Mouse (Mus musculus) MEL (cell line): ENCODE measurements around the gene Kansl1. TPM values are rescaled to one million over a fixed set of nuclear protein-coding genes. Genes with fewer than 3 reads are reported as not detected.

ENCODE experiments used
- DNase-seq: peaks from one replicate; pipeline ENCODE4 v3.0.0; 2011; ENCODE audit warnings: low read depth, low spot score
- H3K27ac ChIP-seq: 2 replicates; pipeline ENCODE4 v1.5.1; 2012; ENCODE audit warnings: low read depth, mild to moderate bottlenecking, control low read depth, low read length, moderate library complexity; ENCODE audit not compliant: control insufficient read depth
- H3K27me3 ChIP-seq, 2 experiments: fragments of 150-350 bp in 1 of 2; sonication (generic) in 1 of 2; 2 replicates each; pipeline ENCODE4 v1.6.1; 2012; ENCODE audit warnings: low read length in 2 of 2, mild to moderate bottlenecking in 2 of 2, improper control_type of control experiment in 1 of 2, moderate library complexity in 1 of 2; ENCODE audit not compliant: insufficient read depth in 2 of 2, control insufficient read depth in 1 of 2
- H3K36me3 ChIP-seq, 2 experiments: 2 replicates each; pipeline ENCODE4 v1.6.1; 2012 to 2014; ENCODE audit warnings: low read length in 2 of 2, improper control_type of control experiment in 1 of 2, inconsistent platforms in 1 of 2, mild to moderate bottlenecking in 1 of 2; ENCODE audit not compliant: insufficient read depth in 2 of 2, control insufficient read depth in 1 of 2
- H3K4me1 ChIP-seq, 2 experiments: fragments of 150-350 bp in 1 of 2; sonication (generic) in 1 of 2; 2 replicates each; pipeline ENCODE4 v1.6.1; 2012; ENCODE audit warnings: low read length in 2 of 2, improper control_type of control experiment in 1 of 2, mild to moderate bottlenecking in 1 of 2; ENCODE audit not compliant: insufficient read depth in 2 of 2, control insufficient read depth in 1 of 2
- H3K4me3 ChIP-seq, 2 experiments: fragments of 150-350 bp in 1 of 2; sonication (generic) in 1 of 2; 2 replicates each; pipeline ENCODE4 v1.5.1; 2012; ENCODE audit warnings: low read depth in 2 of 2, low read length in 2 of 2, mild to moderate bottlenecking in 2 of 2, moderate library complexity in 2 of 2, control low read depth in 1 of 2, improper control_type of control experiment in 1 of 2; ENCODE audit not compliant: control insufficient read depth in 1 of 2, insufficient read depth in 1 of 2
- H3K79me2 ChIP-seq: 2 replicates; pipeline ENCODE4 v1.6.1; 2012; ENCODE audit warnings: mild to moderate bottlenecking, low read length, moderate library complexity; ENCODE audit not compliant: control insufficient read depth, poor library complexity, insufficient read depth
- H3K9ac ChIP-seq: 2 replicates; pipeline ENCODE4 v1.6.1; 2012; ENCODE audit warnings: low read depth, mild to moderate bottlenecking, control low read depth, low read length, moderate library complexity; ENCODE audit not compliant: control insufficient read depth, poor library complexity, severe bottlenecking
- H3K9me3 ChIP-seq: fragments of 150-350 bp; sonication (generic); replicated peaks from 2 replicates; pipeline ENCODE4 v1.6.1; 2012; ENCODE audit warnings: mild to moderate bottlenecking, low read length, improper control_type of control experiment, moderate library complexity; ENCODE audit not compliant: insufficient read depth
- CHD1 ChIP-seq: IDR thresholded peaks from 2 replicates; pipeline ENCODE4 v1.6.1; 2012; ENCODE audit warnings: low read depth, mild to moderate bottlenecking, inconsistent platforms, low read length, improper control_type of control experiment
- E2F4 ChIP-seq: IDR thresholded peaks from 2 replicates; pipeline ENCODE4 v1.6.1; 2011; ENCODE audit warnings: low read depth, low read length, improper control_type of control experiment, borderline replicate concordance
- EP300 ChIP-seq, 2 experiments: IDR thresholded peaks; 2 replicates each; pipeline ENCODE4 v1.6.1; 2011; ENCODE audit warnings: improper control_type of control experiment in 2 of 2, low read length in 2 of 2, low read depth in 1 of 2, mild to moderate bottlenecking in 1 of 2
- GATA1 ChIP-seq: IDR thresholded peaks from 2 replicates; pipeline ENCODE4 v1.6.1; 2011; ENCODE audit warnings: low read depth, low read length, improper control_type of control experiment
- HCFC1 ChIP-seq: IDR thresholded peaks from 2 replicates; pipeline ENCODE4 v1.6.1; 2012; ENCODE audit warnings: low read depth, mild to moderate bottlenecking, inconsistent platforms, low read length, improper control_type of control experiment, moderate library complexity
- JUND ChIP-seq: IDR thresholded peaks from 2 replicates; pipeline ENCODE4 v1.6.1; 2011; ENCODE audit warnings: low read depth, mild to moderate bottlenecking, improper control_type of control experiment, low read length
- MAFK ChIP-seq: IDR thresholded peaks from 2 replicates; pipeline ENCODE4 v1.6.1; 2011; ENCODE audit warnings: low read depth, mild to moderate bottlenecking, low read length, improper control_type of control experiment, borderline replicate concordance
- MAZ ChIP-seq: IDR thresholded peaks from 2 replicates; pipeline ENCODE4 v1.6.1; 2012; ENCODE audit warnings: low read depth, mild to moderate bottlenecking, inconsistent platforms, low read length, improper control_type of control experiment
- MEF2A ChIP-seq: IDR thresholded peaks from 2 replicates; pipeline ENCODE4 v1.6.1; 2014; ENCODE audit warnings: low read depth, mild to moderate bottlenecking, inconsistent platforms, low read length, improper control_type of control experiment; ENCODE audit not compliant: poor library complexity, insufficient replicate concordance, severe bottlenecking; ENCODE audit errors: extremely low read depth
- MXI1 ChIP-seq: IDR thresholded peaks from 2 replicates; pipeline ENCODE4 v1.6.1; 2011; ENCODE audit warnings: mild to moderate bottlenecking, low read depth, low read length, improper control_type of control experiment
- NRF1 ChIP-seq: IDR thresholded peaks from 2 replicates; pipeline ENCODE4 v1.6.1; 2014; ENCODE audit warnings: low read depth, mild to moderate bottlenecking, inconsistent platforms, low read length, improper control_type of control experiment, moderate library complexity; ENCODE audit not compliant: poor library complexity, insufficient read depth, severe bottlenecking
- RAD21 ChIP-seq: IDR thresholded peaks from 2 replicates; pipeline ENCODE4 v1.6.1; 2011; ENCODE audit warnings: mild to moderate bottlenecking, low read depth, low read length, improper control_type of control experiment
- RCOR1 ChIP-seq: IDR thresholded peaks from 2 replicates; pipeline ENCODE4 v1.6.1; 2012; ENCODE audit warnings: low read depth, mild to moderate bottlenecking, inconsistent platforms, low read length, improper control_type of control experiment
- SMC3 ChIP-seq: IDR thresholded peaks from 2 replicates; pipeline ENCODE4 v1.6.1; 2011; ENCODE audit warnings: low read depth, low read length, improper control_type of control experiment
- UBTF ChIP-seq: IDR thresholded peaks from 2 replicates; pipeline ENCODE4 v1.6.1; 2012; ENCODE audit warnings: low read depth, mild to moderate bottlenecking, inconsistent platforms, low read length, improper control_type of control experiment, moderate library complexity, borderline replicate concordance; ENCODE audit not compliant: insufficient read depth
- USF1 ChIP-seq: IDR thresholded peaks from 2 replicates; pipeline ENCODE4 v1.6.1; 2014; ENCODE audit warnings: low read depth, mild to moderate bottlenecking, inconsistent platforms, low read length, improper control_type of control experiment, moderate library complexity
- USF2 ChIP-seq, 2 experiments: IDR thresholded peaks; 2 replicates each; pipeline ENCODE4 v1.6.1; 2011 to 2012; ENCODE audit warnings: improper control_type of control experiment in 2 of 2, low read length in 2 of 2, borderline replicate concordance in 1 of 2, inconsistent platforms in 1 of 2, low read depth in 1 of 2, mild to moderate bottlenecking in 1 of 2; ENCODE audit not compliant: insufficient read depth in 1 of 2
- ZNF384 ChIP-seq: IDR thresholded peaks from 2 replicates; pipeline ENCODE4 v1.6.1; 2012; ENCODE audit warnings: low read depth, mild to moderate bottlenecking, inconsistent platforms, low read length, improper control_type of control experiment
- polyA plus RNA-seq, 2 experiments: library from polyadenylated mRNA; stranded (reverse) in 1 of 2; unstranded in 1 of 2; fragments of >175 nt in 1 of 2; fragments of >200 nt in 1 of 2; gene quantifications; 2 replicates each; pipeline versions ENCODE4 v1.2.1 to v1.2.4; 2012; ENCODE audit warnings: low replicate concordance in 2 of 2, low read depth in 1 of 2; ENCODE audit not compliant: insufficient read length in 2 of 2, insufficient read depth in 1 of 2, missing spikeins in 1 of 2
- total RNA-seq: library from RNA; depleted of rRNA; stranded (reverse); fragments of 300-350 nt; gene quantifications from 2 replicates; pipeline ENCODE4 v1.2.3, GENCODE M21; 2012

Gene Kansl1
- total and polyA plus RNA-seq, 3 experiments = 14.9 to 76.3 (median 56.4) TPM

GRCm38 (mm10) chr11:104407391-104407790, 61.3 kb downstream of the Kansl1 start:
- no peak for TF ChIP-seq SMC3
- no peak for TF ChIP-seq UBTF
- TF ChIP-seq CHD1 = no peak
- TF ChIP-seq JUND = no peak
- TF ChIP-seq USF1 = no peak
- TF ChIP-seq, all 39 proteins: peak for 0

DNA sequence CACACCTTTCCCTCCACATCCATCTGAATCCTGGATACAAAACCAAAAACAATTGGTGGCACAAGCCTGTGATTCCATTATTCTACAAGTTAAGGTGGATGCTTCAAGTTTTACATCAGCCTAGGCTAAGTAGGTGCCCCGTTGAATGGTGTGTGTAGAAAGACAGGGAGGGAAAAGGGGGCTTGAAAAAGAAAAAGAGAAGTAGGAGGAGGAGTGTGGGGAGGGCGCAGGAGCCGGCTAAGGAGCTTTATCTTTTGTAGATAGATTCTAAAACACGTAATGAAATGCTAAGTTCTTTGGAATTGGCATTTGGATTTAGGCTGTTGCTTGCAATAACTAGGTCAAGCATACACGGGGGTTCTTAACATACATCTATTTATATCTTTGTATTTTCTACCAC, 67.7 kb downstream of the Kansl1 start:
- H3K9ac ChIP-seq = no peak overlapping the region

More at GRCm38 (mm10) chr11:104407391-104407790, 61.3 kb downstream of the Kansl1 start:
- H3K4me3 ChIP-seq = no peak overlapping the region
- H3K9ac ChIP-seq = no peak overlapping the region
- H3K79me2 ChIP-seq = peaks cover 40% of the 10 kb centered on the region
- no peak for DNase-seq
- H3K9me3 ChIP-seq = no peaks in the 10 kb centered on the region
- H3K4me1 ChIP-seq = peaks cover 0 to 2% of the 10 kb centered on the region in 2 experiments; a peak in 2 of 4 replicates
- H3K27me3 ChIP-seq = no peaks in the 10 kb centered on the region
- H3K27ac ChIP-seq = no peak overlapping the region
- H3K36me3 ChIP-seq = peaks cover 16 to 22% of the 10 kb centered on the region in 2 experiments

GRCm38 (mm10) chr11:104399459-104400216, 69.0 kb downstream of the Kansl1 start:
- peak; percentile 47 for DNase-seq

More for the DNA sequence above, 67.7 kb downstream of the Kansl1 start:
- DNase-seq = peak; percentile 57
- Histone ChIP-seq H3K36me3 (peaks cover 13 to 55% of the 10 kb centered on the region in 2 experiments), H3K79me2 (peaks cover 34% of the 10 kb centered on the region), H3K27ac (no peak overlapping the region), H3K9me3 (no peaks in the 10 kb centered on the region), H3K27me3 (no peaks in the 10 kb centered on the region), H3K4me1 (peaks cover 10 to 26% of the 10 kb centered on the region in 2 experiments), H3K4me3 (no peak overlapping the region)
- TF ChIP-seq MAZ = 0 out of 2 replicates have a peak, but pooled peaks have one; percentile 49
- no peak for TF ChIP-seq USF1
- no peak for TF ChIP-seq NRF1
- peak in 1 of 2 experiments; percentile 53; a peak in 2 of 4 replicates for TF ChIP-seq EP300 (IDR thresholded peaks at IDR 0.05; ENCODE audit: low read depth in 1 of 2, low read length in 2 of 2)
- peak; percentile 34 for TF ChIP-seq GATA1

More at GRCm38 (mm10) chr11:104399459-104400216, 69.0 kb downstream of the Kansl1 start:
- TF ChIP-seq HCFC1 (no peak), E2F4 (no peak), MEF2A (no peak), ZNF384 (no peak), USF2 (IDR thresholded peaks at IDR 0.05; ENCODE audit: borderline replicate concordance in 1 of 2, insufficient read depth in 1 of 2, low read depth in 1 of 2, low read length in 2 of 2) (no peak), RAD21 (no peak), MXI1 (no peak), JUND (no peak), RCOR1 (no peak), MAFK (no peak)
- Histone ChIP-seq H3K27me3 (no peaks in the 10 kb centered on the region), H3K9ac (no peak overlapping the region), H3K79me2 (peaks cover 30% of the 10 kb centered on the region), H3K36me3 (peaks cover 17 to 55% of the 10 kb centered on the region in 2 experiments), H3K4me3 (no peak overlapping the region), H3K4me1 (peaks cover 10 to 26% of the 10 kb centered on the region in 2 experiments), H3K27ac (no peak overlapping the region), H3K9me3 (no peaks in the 10 kb centered on the region)
